Mouse (Mus musculus) cerebellum, postnatal 14 days (tissue): ENCODE results near the gene Lrrc1.

Source experiments
- DNase-seq, 2 experiments: peaks; one replicate each; pipeline ENCODE4 v3.0.0; 2021; ENCODE audit warnings: mixed read lengths in 2 of 2

The Lrrc1 gene

DNA sequence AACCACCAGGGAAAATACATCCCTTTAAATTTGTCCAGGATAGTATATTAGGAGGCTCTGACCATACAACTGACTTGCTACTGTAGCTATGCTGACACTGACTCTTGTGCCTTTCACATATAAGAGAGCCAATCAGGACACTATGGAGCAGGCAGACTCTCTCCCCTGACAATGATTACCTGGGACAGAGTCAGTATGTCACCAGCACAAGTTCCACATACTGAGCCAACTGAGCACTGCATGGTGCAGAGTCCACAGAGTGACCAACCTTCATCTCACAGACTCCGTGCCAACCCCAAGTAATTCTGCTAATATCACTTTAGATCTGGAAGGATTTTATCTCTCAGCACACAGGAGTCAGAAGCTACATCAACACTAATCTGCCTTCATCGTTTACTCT, 85.3 kb downstream of the Lrrc1 start:
- DNase-seq, result no peak

DNA sequence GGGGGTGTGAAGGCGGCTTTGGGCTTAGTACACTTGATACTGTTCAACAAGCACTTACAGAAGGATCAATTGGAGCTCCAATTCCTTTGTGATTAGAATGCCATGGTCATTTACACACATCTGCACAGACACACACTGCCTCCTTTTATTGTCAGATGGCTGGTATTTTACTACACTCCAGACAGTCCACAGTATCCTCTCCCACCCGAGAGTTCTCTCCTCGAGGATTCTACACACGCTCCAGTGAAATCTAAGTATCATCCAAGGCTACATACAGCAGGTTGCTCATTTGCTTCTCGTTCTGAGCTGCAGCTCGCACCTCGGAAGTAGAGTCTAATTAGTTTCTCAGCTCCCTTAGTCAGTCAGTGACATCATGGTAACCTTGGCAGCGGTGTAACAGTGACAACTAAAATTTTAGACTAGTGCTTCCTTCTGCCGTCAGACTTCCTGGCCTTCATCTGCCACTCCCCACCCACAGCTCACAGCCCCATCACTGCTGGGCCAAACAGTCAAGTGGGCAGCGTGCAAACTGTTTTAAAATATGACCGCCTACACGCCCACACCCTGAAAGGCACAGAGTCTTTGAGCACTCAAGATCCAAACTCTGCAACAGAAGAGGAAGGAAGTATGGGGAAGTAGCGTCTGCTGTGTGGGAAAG, 88.4 kb downstream of the Lrrc1 start:
- DNase-seq, result no peak

DNA sequence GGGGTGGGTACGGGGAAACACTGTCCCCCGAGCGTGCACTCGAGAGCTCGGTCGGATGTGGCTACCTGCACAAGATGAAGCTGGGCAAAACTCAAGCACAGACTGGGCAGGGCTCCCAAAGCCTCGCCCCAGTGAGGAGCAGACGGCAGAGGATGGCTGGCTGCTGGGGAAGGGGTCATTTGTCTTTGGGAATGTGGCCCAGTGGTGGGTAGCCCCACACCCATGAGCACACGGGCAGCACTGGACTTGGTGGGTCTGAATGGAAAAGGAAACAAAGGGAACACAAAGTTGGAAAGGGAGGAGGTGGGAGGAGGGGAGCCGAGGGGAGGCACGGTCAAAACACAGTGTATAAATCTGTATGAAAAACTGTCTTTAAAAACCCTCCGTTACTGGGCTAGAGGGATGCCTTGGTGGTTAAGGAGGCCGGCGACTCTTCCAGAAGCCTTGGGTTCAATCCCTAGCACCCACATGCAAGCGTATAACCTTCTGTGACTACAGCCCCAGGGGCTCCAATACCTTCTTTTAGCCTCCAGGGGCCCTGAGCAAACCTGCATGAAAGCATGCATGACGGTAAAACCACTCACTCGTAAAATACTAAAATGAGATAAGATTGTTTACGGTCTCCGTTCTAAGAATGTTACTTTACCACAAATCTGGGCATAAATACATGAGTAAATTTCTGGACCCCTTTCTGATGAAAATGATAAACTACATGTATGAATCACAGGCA, 89.1 kb downstream of the Lrrc1 start:
- DNase-seq, result no peak

DNA sequence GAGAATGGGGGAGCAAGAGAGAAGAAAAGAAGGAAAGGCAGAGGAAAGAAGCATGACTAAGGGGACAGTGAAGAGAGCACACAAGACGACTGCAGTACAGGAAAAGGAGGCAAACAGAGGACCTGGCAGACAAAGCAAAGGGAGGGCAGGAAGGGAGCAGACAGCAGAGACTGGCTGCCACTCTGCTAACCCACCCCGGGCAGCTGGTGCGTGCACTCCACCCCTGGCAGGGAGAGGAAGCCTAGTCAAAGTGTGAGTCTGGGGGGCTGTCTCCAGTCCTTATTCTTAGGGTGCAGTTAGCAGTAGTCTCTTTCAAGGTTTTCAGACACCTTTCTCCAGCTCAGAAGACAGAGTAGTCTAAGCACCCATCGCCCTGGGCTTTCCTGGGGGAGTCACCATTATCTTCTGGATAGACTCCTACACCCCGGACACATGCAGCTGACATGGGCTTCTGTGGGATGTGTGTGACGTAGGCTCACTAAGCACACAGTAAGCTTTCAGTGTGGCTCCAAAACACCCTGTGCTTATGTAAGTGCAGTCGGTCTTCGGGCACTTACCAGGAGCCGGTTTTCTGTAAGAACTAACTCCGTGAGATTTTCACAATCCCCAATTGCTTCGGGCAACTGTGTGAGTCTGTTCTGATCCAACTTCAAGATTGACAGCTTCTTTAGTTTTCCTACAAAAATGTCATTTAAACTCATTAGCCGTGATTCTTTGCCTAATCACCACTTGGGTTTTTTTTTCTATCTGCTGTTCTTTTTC, 92.4 kb downstream of the Lrrc1 start:
- no peak for DNase-seq

DNA sequence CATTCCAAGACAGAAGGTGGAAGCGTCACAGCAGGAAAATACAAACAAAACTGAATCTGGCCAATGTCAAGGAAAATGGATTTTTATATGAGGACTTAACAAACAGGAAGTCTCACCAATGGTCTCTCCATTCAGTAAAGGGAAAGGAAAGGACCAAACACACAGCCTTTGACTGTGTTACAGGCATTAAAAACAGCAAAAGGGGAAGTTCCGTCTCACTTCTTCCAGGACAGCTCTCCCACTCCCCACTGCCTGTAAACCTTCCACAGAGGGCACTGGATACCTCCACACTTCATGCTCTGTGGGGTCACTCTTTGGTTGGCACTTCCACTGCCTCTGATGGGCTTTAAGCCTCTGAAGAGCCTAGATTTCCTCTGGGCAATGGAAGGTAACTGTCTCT, 94.2 kb downstream of the Lrrc1 start:
- DNase-seq, result no peak

DNA sequence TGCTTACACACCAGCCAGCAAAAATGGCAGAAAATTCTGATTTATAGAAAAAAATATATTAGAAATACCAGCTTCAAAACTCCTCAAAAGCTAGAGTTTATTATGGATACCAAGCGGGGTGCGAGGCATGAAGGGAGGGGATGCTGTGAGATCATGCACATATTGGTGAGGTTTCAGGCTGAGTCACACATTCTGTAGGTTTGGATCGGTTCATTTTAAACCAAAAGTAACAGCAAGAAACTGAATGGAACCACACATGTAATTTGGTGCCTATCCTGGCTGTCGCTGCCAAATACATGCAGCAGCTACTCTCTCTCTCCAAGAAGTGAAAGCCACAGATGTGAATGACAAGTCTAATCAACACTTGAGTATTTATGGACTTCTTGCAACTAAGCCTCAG, 99.8 kb downstream of the Lrrc1 start:
- no peak for DNase-seq

DNA sequence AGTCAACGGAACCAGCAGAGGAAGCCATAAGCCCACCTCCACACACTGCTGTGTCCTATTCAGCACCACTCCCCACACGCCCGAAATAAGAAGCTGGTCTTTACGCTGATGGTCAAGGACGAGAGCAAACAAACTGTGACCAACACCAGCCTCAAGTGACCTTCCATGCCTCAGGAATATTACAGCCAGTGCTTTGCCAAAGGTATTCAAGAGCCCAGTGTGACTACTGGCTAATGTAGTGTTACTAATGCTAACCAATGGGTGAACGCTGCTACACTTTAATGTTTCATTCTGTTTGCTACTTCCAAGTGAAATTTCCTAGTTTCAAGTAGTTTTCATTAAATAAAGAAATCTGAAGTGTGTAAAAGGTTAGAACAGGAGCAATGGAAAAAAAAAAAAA, 105.3 kb downstream of the Lrrc1 start:
- no peak for DNase-seq

DNA sequence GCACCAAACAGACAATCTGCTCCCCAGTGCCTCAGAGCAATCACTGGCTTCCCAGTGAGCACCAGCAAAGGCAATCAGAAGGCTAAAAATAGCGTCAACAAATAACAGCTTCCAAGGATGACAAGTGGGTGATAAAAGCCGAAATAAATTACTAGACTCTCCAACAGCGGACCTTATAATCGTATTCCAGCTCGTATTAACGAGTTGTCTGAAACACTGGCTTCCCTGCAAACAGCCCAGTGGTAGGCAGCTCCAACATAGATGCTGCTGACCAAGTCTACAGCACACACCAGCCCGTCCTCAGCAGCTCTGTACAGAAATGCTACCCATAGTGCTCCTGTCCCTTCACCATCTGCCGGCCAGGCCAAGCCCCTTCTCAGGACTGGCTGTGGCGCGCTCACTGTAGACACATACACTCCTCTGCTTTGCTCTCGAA, 105.8 kb downstream of the Lrrc1 start:
- peak in 1 of 2 experiments; percentile 15 for DNase-seq

DNA sequence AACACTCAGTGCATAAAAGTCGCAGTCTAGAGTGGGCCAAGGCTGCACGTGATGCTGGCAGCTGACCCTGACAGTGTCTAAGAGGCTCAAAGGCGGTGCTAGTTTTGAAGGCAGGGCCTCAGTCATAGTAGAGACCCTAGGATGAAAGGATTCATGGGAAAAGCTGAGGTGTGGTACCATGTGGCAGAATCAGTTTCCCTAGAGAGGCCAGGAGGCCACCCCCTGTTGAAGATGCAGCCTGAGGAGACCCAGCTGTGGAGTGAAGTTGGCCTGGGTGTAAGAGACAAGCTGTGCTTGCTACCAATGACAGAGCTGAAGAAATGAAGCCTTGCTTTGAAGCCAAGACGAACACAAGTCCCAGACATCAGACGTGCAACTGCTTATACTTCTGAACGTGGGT, 107.5 kb downstream of the Lrrc1 start:
- DNase-seq, result no peak

DNA sequence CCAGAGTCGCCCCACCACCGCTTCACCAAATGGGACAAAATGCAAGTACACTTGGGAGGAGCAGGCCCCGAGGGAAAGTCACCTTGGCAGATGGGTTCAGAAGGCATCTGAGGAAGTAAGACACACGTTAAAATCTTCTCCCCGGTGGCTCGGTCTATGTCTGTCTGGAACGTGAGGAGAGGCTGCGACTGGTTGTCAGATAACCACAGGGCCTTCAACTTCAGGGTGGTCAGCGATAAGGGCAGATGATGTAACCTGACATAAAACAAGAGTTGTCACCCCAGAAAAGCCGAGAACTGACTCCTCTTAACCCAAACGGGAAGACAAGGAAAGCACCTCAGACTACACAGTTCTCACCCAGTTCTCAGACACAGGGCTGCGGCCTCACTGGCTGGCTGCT, 109.7 kb downstream of the Lrrc1 start:
- no peak for DNase-seq

DNA sequence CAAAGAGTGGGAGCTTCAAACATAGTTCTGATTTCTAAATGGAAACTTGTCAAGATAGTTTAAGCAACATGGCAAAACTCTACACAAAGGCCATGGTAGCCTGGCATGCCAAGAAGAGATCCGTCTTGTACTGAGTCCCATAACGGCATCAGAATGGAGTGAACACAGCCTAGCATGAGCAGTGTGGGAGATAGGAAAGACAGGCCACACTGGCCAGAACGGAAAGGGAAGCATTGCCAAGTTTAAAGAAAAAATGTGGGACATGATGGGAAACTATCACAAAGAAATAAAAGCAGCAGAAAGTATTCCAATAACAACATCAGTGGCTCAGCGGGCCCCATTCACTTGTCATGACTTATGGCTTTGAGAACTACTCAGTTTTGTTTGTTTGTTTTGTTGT, 111.2 kb downstream of the Lrrc1 start:
- DNase-seq, result no peak

DNA sequence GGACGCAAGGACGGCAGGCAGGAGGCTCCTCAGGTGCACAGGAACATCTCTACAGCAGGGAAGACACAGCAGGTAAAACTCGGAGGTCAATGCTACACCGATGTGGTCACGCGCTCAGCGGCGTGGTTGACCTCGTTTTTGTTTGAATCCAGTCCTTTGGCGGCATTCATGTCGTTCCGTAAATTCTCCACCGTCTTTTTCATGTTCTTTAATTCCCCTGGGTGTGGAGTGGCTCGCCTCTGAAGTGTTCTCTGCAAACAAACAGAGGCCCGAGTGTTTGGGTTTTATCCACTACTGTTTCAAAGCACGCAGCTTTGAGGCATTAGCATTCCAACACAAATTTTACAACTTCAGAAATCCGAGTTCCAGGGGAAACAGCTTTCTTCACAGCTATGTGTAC, 112.6 kb downstream of the Lrrc1 start:
- no peak for DNase-seq

DNA sequence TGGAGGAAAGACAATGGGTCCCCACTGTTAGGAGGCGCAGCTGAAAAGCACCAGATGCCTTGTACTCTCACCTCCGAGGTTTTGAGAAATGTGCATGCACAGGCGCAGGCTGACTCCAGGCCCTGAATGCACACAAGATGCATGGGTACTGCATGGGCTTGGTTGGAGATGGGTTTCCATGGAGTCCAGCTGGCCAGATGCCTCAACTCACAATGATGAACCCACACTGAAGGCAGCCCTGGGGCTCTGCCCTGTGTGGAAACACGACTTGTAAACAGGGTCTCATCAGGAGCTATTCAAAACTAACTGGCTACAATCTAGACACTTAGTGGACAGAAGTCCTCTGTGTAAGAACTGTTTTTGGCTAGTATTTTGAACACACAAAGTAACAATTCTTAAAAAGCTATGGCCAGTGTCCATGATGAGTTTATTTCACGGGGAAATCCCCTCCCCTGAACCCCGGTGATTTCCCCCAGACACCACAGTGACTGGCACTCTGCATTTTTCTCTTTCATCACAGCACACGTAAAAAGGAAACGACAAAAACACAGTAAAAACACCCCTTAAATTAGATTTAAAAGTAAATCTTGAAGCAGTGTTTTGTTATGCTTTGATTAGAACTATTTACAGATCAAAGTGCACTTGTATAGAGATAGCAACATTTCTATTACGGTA, 114.1 kb downstream of the Lrrc1 start:
- no peak for DNase-seq

DNA sequence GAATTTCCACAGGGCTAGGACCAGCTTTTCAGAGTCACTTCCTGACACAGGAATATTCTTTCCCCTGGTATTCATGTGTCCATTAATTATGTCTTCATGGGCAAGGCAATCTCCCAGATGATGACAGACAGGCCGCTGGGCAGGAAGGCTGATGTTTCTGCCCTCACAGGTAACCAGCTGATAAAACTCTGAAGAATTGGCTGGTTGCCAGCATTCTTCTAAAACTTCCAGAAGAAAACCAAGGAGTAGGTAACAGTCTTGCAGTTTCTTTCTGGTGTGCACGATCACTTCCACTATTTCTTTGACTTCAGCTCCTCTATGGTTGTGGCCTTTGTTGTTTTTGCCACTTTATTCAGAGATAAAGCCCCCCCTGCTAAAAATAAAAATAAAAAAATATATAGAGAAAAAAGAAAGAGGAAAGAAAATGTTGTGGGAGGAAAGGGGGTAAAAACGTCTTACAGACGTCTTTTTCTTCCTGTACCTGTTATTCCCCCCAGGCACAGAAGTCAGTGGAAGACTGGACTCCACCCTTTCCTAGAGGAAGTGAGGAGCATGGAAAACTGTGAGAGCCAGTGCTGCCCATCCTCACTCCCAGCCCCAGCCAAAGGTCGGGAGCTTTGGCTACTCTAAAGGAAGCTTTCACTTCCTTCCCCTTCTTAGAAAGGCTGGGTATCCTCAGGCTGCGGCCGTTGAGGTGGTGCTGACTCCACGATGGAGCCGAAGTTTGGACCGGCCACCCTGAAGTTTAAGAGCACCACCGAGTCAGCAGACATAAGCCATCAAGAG, 115.2 kb downstream of the Lrrc1 start:
- DNase-seq, result no peak

DNA sequence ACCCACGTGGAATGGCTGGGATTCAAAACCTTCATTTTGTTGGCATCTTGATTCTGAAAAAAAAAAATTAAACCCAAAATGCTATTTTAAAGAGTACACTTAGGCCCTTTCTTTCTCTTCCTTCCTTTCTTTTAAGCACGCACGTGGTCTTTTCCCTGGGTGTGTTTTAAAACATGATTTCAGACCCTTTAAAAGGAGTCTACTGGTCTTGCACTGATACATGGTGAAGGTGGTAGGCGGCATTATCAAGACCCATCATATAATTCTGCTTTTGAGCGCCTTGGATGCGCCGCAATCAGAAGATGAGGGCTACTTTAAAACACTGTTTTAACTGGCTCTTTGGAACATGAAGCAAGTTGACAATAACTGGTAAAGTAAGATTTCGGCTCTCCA, 115.9 kb downstream of the Lrrc1 start:
- no peak for DNase-seq

DNA sequence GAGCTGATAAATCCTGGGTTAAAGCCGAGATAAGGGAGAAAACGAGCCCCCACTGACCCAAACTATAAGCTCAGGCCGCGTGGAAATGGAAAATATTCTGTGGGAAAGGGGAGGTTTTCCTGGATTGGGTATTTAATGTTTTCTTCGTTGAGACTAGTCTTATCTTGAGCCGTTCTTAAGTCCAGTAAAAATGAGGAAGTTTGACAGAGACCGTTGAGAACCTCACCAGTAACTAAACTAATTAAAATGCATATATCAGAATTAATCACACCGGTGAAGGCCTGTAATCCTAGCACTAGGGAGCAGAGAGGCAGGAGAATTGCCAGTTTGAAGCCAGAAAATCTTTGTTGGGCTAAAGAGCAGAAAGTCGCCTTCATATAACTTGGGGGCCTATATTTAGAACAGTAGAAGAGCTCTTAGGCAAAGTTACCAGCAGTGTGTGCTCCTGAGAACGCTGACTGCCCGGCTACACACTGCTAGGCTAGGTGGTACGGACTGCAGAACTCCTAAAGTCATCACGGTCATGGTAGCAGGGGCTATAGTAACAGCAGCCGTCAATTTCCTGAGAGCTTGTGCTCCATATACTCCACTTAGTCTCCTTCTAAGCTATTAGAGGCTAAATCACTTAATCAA, 116.4 kb downstream of the Lrrc1 start:
- no peak for DNase-seq

DNA sequence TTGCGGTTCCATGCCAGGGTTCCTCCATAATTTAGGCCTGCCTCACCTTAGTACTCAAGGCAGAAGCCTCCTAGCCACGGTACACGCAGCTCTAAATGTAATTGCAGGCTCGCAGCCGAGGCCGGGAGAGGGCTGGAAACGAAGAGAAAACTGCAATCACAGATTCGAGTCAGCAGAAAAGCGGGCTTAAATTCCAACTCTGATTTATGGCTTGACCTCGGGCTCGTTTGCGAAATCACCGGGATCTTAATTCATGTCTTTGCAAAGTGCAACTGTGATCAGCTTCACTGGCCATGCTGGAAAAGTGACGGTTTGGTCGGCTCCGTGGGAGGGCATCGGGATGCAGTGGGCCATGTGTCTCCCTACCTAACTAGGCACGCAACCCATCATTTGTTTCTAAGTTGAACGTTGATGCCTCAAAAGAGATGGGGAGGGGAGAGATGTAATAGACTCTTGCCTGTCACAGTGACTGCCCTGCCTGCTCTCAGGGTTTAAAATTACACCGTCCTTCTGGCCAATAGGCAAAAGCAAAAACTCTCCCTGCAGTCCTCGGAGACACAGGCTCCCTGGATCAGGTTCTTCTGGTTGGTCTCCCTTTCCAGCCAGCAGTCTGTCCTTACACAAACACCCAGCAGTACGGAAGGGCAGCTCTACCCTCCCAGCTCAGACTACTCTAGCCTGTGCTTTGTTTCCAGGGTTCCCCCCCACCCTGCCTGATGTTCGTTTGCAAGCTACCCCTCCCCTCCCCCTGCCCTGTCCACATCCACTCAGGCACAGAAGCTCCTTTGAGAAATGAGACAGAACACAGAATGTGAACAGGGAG, 117.2 kb downstream of the Lrrc1 start:
- peak in 1 of 2 experiments; percentile 24 for DNase-seq

DNA sequence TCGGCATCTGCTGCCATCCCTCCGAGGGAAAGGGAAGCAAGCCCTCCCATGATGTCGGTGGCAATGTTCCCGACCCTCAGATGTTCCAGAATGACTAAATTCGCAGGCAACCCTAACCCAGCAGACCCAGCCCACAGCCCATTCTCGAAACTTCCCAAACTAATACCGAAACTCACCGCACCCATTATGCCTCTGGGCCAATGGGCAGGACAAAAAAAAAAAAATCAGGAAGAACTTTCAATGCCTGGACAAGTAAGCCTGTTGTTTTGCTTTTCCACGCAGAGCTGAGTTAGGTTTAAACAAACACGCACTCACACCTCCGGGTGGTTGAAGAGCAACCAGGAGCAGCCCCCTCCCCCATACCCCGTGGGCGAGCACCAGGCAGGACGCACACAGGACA, 118.6 kb downstream of the Lrrc1 start:
- no peak for DNase-seq

DNA sequence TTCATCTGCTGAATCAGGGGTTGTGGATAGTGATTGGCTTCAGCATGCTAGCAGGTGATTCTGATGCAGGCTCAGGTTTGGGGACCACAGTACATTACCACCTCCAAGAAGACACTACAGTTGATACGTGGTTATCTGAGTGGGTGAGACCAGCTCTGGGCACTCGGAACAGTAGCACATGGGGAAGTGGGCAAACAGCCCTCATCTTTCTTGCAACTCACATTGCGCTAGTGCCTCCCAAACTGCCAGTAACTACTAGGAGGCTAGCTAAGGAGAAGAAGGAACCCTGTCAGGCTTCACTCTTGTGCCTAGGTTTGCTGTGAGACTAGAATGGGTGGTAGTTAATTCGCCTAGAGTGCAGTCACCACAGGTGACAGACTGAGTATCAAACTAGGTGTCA, 119.1 kb downstream of the Lrrc1 start:
- no peak for DNase-seq

DNA sequence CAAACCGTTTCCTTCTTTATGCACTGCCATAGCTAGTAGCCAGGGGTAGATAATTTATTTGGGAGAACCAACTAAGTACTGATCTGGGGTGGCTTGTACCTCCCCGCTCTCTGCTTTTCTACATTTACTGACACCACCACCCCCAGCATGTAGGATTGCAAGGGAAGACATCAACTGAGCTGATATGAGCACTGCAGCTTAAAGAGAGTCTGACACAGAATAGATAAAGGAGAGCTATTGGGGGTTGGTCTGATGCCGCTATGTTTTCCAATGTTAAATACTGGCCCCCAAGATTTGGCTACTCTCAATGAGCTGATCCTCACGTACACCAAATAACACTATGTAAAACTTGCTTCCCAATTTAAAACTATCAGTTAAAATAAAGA, 124.5 kb downstream of the Lrrc1 start:
- no peak for DNase-seq

DNA sequence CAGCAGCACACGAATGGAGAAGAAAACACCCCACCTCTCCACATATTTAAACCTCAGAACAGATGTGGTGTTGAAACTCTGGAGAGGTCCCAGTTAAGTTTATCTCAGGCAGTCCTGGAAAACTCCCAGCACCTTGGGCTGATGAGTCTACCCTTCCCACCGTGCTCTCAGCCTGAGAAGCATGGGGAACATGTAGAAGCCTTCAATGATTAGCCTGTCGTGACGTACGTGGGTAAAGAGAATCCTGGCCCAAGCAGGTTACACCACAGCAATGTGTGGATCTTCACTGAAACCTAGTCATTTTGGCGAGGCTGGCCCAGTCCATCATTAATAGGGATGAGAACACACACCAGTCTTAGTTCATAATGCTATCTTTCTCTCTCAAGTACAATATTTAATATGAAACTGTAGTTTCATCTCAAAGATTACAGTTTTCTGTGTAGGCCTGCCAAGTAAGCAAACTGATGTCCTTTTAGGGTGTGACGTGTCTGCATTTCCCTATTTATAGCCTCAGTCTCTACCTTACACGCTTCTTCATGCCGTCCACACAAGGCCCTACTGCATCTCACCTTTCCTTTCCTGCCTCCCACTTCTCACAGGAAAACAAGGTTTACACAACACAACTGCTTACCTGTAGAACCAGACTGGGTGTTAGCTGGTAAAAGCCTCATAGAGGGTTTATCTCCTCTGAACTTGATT, 125.0 kb downstream of the Lrrc1 start:
- DNase-seq, result no peak
